Mouse (Mus musculus) lung, embryonic 16.5 days (tissue): Measurements from ENCODE around the gene Cd3eap. TPM values are rescaled to one million over a fixed set of nuclear protein-coding genes. Genes with fewer than 3 reads are reported as not detected.

ENCODE experiments used
- ATAC-seq: fragments of 200-750 bp; cut with Nextera tagmentation; 2 replicates; pipeline ENCODE4 v1.8.0; 2017; ENCODE audit warnings: low read depth, mild to moderate bottlenecking, moderate library complexity
- H3K27ac ChIP-seq: fragments of 300-500 bp; sonication (generic); 2 replicates; pipeline ENCODE4 v1.5.1; 2014; ENCODE audit warnings: mild to moderate bottlenecking, control low read depth, low read length
- H3K27me3 ChIP-seq: fragments of 300-500 bp; sonication (generic); 2 replicates; pipeline ENCODE4 v1.6.1; 2014; ENCODE audit warnings: low read depth, low read length, mixed read lengths; ENCODE audit not compliant: control insufficient read depth, insufficient read depth
- H3K36me3 ChIP-seq: fragments of 300-500 bp; sonication (generic); 2 replicates; pipeline ENCODE4 v1.6.1; 2014; ENCODE audit warnings: low read length; ENCODE audit not compliant: control insufficient read depth, insufficient read depth
- H3K4me1 ChIP-seq: fragments of 300-500 bp; sonication (generic); replicated peaks from 2 replicates; pipeline ENCODE4 v1.6.1; 2014; ENCODE audit warnings: low read length, mixed read lengths; ENCODE audit not compliant: control insufficient read depth, insufficient read depth
- H3K4me2 ChIP-seq: fragments of 300-500 bp; sonication (generic); 2 replicates; pipeline ENCODE4 v1.6.1; 2014; ENCODE audit warnings: low read depth, low read length, control low read depth
- H3K4me3 ChIP-seq: fragments of 300-500 bp; sonication (generic); 2 replicates; pipeline ENCODE4 v1.5.1; 2014; ENCODE audit warnings: mild to moderate bottlenecking, low read length, control low read depth
- H3K9ac ChIP-seq: fragments of 300-500 bp; sonication (generic); 2 replicates; pipeline ENCODE4 v1.6.1; 2014; ENCODE audit warnings: low read length, control low read depth
- H3K9me3 ChIP-seq: fragments of 300-500 bp; sonication (generic); 2 replicates; pipeline ENCODE4 v1.6.1; 2016; ENCODE audit warnings: low read length; ENCODE audit not compliant: control insufficient read depth
- WGBS: fragments of 180-500 bp; shearing (Covaris S2); extraction: QIAGEN DNeasy Blood & Tissue Kit; methylation state at CpG from one replicate; pipeline ENCODE4 v1.1.7; 2014; 5-methylcytosine and 5-hydroxymethylcytosine counted together
- polyA plus RNA-seq: library from polyadenylated mRNA; unstranded; fragments of >200 nt; fragmentation: Nextera tagmentation; extraction: Ambion mirVana; gene quantifications from 2 replicates; pipeline ENCODE4 v1.2.1, GENCODE M21; 2015

Gene Cd3eap
- polyA plus RNA-seq, 1 experiment from 2014 or later: 17.2 TPM

DNA sequence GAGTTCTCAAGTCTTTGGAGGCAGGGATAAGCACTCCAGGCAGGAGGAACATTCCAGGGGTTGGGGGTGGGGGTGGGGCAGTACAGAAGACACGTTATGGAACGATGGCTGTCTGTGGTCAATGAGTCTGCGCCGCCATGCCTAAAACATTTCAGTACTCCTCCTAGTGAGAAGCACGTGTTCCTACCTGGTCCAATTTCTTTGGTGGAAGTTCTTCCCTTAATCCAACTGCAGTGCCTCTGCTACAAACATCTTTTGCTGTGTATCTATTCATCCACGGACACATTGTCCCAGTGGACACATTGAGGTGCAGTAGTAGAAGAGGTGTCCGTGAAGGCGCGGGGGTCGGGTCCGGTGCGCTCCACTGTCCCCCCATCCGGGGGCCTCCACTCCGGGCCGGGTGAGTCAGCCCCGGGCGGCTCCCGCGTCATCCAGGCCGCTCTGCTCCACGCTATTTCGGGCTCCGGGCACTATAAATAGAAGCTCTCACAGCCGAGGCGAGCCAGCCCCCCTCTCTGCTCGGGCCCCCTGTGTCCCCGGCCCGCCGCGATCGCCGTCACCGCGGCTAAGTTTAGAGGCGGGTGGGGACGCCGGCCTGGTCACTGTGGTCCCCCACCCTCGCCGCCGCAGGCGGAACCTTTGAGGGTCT is 17.4 kb downstream of the Cd3eap start:
- peak; percentile 15; the same call in 1 of the 2 replicates for ATAC-seq
- H3K9ac ChIP-seq: peak overlapping the region; percentile 67
- H3K27me3 ChIP-seq: peaks cover 11% of the 10 kb centered on the region
- H3K27ac ChIP-seq: peak overlapping the region; percentile 45; the same call in 1 of the 2 replicates
- under 1% methylated on average over 41 of the region's 41 CpGs for WGBS
- H3K4me3 ChIP-seq: peak overlapping the region; percentile 55
- H3K9me3 ChIP-seq: no peaks in the 10 kb centered on the region
- peak overlapping the region; percentile 94 for H3K4me2 ChIP-seq
- H3K4me1 ChIP-seq: peaks cover 31% of the 10 kb centered on the region
- no peaks in the 10 kb centered on the region for H3K36me3 ChIP-seq

DNA sequence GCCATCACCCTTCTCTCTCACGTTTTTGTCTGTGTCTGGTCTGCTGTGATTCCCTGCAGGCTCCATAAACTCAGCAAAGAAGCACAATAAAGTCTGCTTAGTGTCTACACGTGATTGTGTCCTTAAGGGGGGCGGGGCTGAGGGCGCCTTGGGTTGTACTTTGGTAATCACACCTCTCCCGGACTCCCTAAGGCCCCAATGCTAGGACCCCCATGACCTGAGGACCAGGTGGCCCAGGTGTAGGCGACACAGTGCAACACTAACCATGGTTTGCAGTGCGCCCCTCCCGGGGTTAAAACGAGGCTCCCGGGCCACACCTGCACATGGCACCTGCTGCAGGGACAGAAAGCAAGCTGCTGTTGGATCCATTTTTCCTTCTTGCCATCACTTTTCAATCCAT is 18.0 kb downstream of the Cd3eap start:
- H3K9ac ChIP-seq: no peak overlapping the region
- 19% methylated on average over 10 of the region's 10 CpGs for WGBS
- no peaks in the 10 kb centered on the region for H3K36me3 ChIP-seq
- H3K9me3 ChIP-seq: no peaks in the 10 kb centered on the region
- H3K4me3 ChIP-seq: peak overlapping the region; percentile 55
- no peak for ATAC-seq
- H3K4me1 ChIP-seq: peaks cover 31% of the 10 kb centered on the region
- H3K27me3 ChIP-seq: peaks cover 11% of the 10 kb centered on the region
- H3K27ac ChIP-seq: no peak overlapping the region
- peak overlapping the region; percentile 94 for H3K4me2 ChIP-seq

DNA sequence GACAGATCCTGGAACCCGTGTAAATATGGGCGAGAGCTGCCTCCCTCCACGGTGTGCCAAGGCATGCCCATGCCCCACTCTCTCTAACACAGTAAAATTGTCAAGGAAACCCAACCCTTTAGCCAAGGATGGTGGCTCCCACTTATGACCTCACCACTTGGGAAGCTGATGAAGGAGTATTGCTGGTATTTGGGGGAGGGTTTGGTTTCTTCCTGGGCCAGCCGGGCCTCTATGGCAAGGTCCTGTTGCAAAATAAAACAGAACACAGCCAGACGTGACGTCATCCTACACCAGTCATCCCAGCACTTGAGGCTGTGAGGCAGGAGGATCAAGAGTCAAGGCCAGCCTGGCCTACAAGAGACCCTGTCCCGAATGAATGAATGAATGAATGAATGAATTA is 20.7 kb downstream of the Cd3eap start:
- no peak overlapping the region for H3K4me3 ChIP-seq
- H3K9me3 ChIP-seq: no peaks in the 10 kb centered on the region
- no peaks in the 10 kb centered on the region for H3K36me3 ChIP-seq
- peaks cover 21% of the 10 kb centered on the region for H3K4me1 ChIP-seq
- H3K9ac ChIP-seq: no peak overlapping the region
- peaks cover 11% of the 10 kb centered on the region for H3K27me3 ChIP-seq
- 49% methylated on average over 7 of the region's 7 CpGs for WGBS
- no peak overlapping the region for H3K4me2 ChIP-seq
- 0 out of 2 replicates have a peak, but pooled peaks have one; percentile 16 for ATAC-seq
- no peak overlapping the region for H3K27ac ChIP-seq

DNA sequence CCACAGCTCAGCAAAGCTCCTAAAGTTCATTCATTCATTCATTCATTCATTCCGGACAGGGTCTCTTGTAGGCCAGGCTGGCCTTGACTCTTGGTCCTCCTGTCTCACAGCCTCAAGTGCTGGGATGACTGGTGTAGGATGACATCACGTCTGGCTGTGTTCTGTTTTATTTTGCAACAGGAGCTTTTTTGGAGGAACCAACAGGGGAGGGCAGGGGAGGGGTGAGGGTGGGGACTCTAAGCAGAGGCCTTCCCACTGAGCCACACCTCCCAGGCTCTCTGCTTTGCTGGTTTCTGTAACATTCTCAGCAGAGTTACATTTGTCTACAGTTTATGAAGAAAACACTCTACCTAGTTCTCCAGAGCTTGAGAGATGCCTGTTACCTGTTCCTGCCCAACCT is 21.2 kb downstream of the Cd3eap start:
- peaks cover 11% of the 10 kb centered on the region for H3K27me3 ChIP-seq
- H3K4me3 ChIP-seq: no peak overlapping the region
- H3K4me2 ChIP-seq: no peak overlapping the region
- no peaks in the 10 kb centered on the region for H3K36me3 ChIP-seq
- H3K9ac ChIP-seq: no peak overlapping the region
- no peak for ATAC-seq
- H3K27ac ChIP-seq: no peak overlapping the region
- H3K9me3 ChIP-seq: no peaks in the 10 kb centered on the region
- H3K4me1 ChIP-seq: peaks cover 18% of the 10 kb centered on the region
- 54% methylated on average over 2 of the region's 2 CpGs for WGBS

DNA sequence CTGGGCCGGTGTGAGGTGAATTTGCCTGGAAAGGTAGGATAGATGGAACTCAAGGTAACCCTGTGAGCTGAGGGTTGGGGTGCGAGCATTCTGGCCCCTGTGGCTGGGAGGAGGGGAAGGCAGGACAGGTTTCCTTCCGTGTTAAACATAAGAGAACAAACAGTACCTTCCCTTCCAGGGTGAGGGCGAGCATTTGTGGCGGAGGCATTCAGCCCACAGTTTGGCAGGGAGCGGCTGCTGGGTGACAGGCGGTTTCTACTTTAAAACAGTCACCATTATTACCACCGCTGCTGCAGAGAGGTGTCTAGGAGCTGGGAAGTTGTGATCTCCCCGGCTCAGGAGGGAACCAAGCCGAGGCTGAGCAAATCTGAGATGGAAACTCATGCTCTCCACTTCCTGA is 22.2 kb downstream of the Cd3eap start:
- Histone ChIP-seq H3K36me3 (no peaks in the 10 kb centered on the region), H3K9me3 (no peaks in the 10 kb centered on the region), H3K27me3 (peaks cover 7% of the 10 kb centered on the region), H3K9ac (no peak overlapping the region), H3K4me2 (no peak overlapping the region), H3K4me1 (peaks cover 12% of the 10 kb centered on the region), H3K4me3 (no peak overlapping the region), H3K27ac (no peak overlapping the region)
- 57% methylated on average over 10 of the region's 10 CpGs for WGBS
- ATAC-seq: no peak

DNA sequence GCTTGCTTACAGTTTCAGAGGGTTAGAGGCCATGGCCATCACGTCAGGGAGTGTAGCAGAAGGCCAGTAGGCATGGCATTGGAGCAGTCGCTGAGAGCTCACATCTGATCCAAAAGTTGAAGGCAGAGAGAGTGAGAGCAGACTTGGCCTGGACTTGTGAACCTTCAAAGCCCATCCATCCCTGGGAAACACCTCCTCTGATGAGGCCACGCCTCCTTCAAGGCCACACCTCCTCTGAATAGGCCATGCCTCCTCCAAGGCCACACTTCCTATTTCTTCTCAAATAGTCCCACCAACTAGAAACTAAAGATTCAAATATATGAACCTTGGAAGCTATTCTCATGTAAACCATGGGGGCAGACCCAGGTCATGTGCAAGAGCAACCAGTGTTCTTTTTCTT is 23.7 kb downstream of the Cd3eap start:
- Histone ChIP-seq H3K4me3 (no peak overlapping the region), H3K9me3 (no peaks in the 10 kb centered on the region), H3K4me1 (peaks cover 3% of the 10 kb centered on the region), H3K27me3 (no peaks in the 10 kb centered on the region), H3K9ac (no peak overlapping the region), H3K36me3 (no peaks in the 10 kb centered on the region), H3K4me2 (no peak overlapping the region), H3K27ac (no peak overlapping the region)
- 31% methylated on average over 3 of the region's 3 CpGs for WGBS
- ATAC-seq: no peak

DNA sequence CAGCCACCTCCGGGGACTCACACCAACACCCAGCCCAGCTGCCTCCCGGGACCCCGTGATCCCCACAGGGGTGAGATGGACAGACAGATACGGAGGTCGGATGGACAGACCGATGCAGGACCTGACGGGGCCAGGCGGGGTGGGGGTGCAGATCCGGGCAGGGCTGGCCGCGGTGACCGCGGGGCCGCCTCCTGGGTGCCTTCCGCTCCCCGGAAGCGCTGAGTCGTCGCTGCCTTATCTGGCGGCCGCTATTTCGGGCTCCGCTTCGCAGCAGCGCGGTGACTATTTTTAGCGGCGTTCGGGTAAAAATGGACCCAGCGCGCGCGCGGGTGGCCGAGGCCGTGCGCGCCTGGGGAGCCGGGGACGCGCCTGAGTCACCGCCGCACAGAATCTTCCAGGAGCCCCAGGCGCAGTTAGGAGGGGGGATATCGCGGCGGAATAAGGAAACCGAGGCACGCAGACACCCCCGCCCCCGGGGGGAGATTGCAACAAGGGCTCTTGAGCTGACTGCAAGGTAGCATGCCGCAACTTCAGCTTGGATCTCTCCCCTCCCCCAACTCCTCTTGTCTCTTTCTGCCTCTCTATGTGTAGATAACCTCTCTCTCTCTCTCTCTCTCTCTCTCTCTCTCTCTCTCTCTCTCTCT is 26.5 kb downstream of the Cd3eap start:
- Histone ChIP-seq H3K4me1 (no peaks in the 10 kb centered on the region; the same call in 1 of the 2 replicates), H3K27me3 (no peaks in the 10 kb centered on the region), H3K9me3 (no peaks in the 10 kb centered on the region), H3K9ac (peak overlapping the region; percentile 75), H3K4me3 (peak overlapping the region; percentile 65), H3K4me2 (peak overlapping the region; percentile 83), H3K36me3 (no peaks in the 10 kb centered on the region), H3K27ac (peak overlapping the region; percentile 51; the same call in 1 of the 2 replicates)
- WGBS: under 1% methylated on average over 52 of the region's 52 CpGs
- ATAC-seq: peak; percentile 77

DNA sequence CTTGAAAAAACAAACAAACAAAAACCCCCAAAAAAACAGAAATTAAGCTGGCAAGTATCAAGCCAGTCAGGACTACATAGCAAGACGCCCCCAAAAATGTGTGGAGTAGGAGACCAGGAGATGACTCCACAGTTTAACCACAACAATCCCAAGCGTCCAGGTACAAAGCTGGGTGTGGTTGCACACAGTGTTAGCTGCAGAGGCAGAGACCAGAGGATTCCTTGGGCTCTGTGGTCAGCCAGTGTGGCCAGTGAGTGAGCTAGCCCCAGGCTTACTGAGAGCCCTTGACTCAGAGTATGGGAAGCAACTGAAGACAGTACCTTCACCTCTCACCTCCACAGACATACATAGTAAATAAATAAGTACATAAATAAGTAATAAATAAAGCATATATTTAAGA is 27.4 kb downstream of the Cd3eap start:
- WGBS: 57% methylated on average over 2 of the region's 2 CpGs
- H3K4me2 ChIP-seq: no peak overlapping the region

DNA sequence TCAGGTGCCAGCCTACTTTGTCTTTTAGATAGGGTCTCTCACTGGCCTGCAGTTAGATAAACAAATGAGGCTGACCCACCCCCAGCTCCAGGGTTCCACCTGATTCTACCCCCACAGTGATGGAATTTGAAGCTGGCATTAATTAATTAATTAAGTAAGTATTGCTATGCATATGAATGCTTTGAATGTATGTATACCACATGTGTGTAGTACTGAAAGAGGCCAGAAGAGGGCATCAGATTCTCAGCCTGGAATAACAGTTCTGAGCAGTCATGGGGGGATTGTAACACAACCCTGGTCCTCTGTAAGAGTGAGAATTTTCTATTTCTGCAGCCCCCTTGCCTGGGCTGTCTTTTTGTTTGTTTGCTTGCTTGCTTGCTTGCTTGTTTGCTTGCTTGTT is 30.9 kb downstream of the Cd3eap start:
- Histone ChIP-seq H3K27me3 (no peaks in the 10 kb centered on the region), H3K4me3 (no peak overlapping the region), H3K9me3 (no peaks in the 10 kb centered on the region), H3K27ac (no peak overlapping the region), H3K9ac (no peak overlapping the region), H3K4me1 (peaks cover 14% of the 10 kb centered on the region), H3K36me3 (no peaks in the 10 kb centered on the region), H3K4me2 (no peak overlapping the region)
- ATAC-seq: no peak

More for the DNA sequence above, 27.4 kb downstream of the Cd3eap start:
- Histone ChIP-seq H3K9me3 (no peaks in the 10 kb centered on the region), H3K4me3 (no peak overlapping the region), H3K9ac (no peak overlapping the region), H3K36me3 (no peaks in the 10 kb centered on the region), H3K27me3 (no peaks in the 10 kb centered on the region), H3K4me1 (peaks cover 5% of the 10 kb centered on the region), H3K27ac (no peak overlapping the region)
- no peak for ATAC-seq
